Mouse (Mus musculus): ENCODE measurements at regions not wholly inside any gene's neighbourhood (a gene's known extent, or its start where the extent isn't known, plus 50 kb on each side); places are given as distances from the start of the nearest gene placed in this dataset.
"Not testable (repeated sequence)": the region's sequence is repeated elsewhere in the genome, so short reads cannot be mapped to it uniquely, and the experiment has no call there.

- Histone ChIP-seq H3K27me3 (replicated peaks; ENCODE audit: insufficient read depth, low read length) (no peaks in the 10 kb centered on the region), H3K4me2 (replicated peaks; ENCODE audit: low read depth, low read length) (no peak overlapping the region), H3K9me3 (ENCODE audit: low read length) (no peaks in the 10 kb centered on the region), H3K27ac (ENCODE audit: low read length) (no peak overlapping the region), H3K4me1 (ENCODE audit: insufficient read depth, low read depth, low read length) (no peaks in the 10 kb centered on the region), H3K4me3 (ENCODE audit: low read depth, low read length) (no peak overlapping the region), H3K36me3 (ENCODE audit: insufficient read depth, low read length) (no peaks in the 10 kb centered on the region), H3K9ac (replicated peaks; ENCODE audit: low read depth) (no peak overlapping the region)
- TF ChIP-seq CTCF (IDR thresholded peaks at IDR 0.05) (no peak), EP300 (IDR thresholded peaks at IDR 0.05) (no peak)
- no peak for DNase-seq (ENCODE audit: low spot score)
- ATAC-seq = no peak
These were observed 286.0 kb upstream of the Pcdh17 start for GRCm38 (mm10) chr14:84157412-84157811.

- ATAC-seq = no peak
- Histone ChIP-seq H3K9ac (replicated peaks; ENCODE audit: low read depth) (no peak overlapping the region), H3K9me3 (ENCODE audit: low read length) (no peaks in the 10 kb centered on the region), H3K27ac (ENCODE audit: low read length) (no peak overlapping the region), H3K36me3 (ENCODE audit: insufficient read depth, low read length) (no peaks in the 10 kb centered on the region), H3K27me3 (replicated peaks; ENCODE audit: insufficient read depth, low read length) (no peaks in the 10 kb centered on the region), H3K4me1 (ENCODE audit: insufficient read depth, low read depth, low read length) (no peaks in the 10 kb centered on the region), H3K4me3 (ENCODE audit: low read depth, low read length) (no peak overlapping the region), H3K4me2 (replicated peaks; ENCODE audit: low read depth, low read length) (no peak overlapping the region)
- WGBS = 80% methylated on average over 4 of the region's 4 CpGs
- DNase-seq (ENCODE audit: low spot score) = no peak
- TF ChIP-seq EP300 (IDR thresholded peaks at IDR 0.05) (no peak), CTCF (IDR thresholded peaks at IDR 0.05) (no peak)
These were observed 267.9 kb upstream of the Pcdh17 start for GRCm38 (mm10) chr14:84175446-84175845.

- TF ChIP-seq CTCF (IDR thresholded peaks at IDR 0.05) = no peak
- TF ChIP-seq EP300 (IDR thresholded peaks at IDR 0.05) = no peak
- no peaks in the 10 kb centered on the region for H3K27me3 ChIP-seq (replicated peaks; ENCODE audit: insufficient read depth, low read length)
- H3K9me3 ChIP-seq (ENCODE audit: low read length) = no peaks in the 10 kb centered on the region
- ATAC-seq (no peak), DNase-seq (ENCODE audit: low spot score) (no peak)
- no peak overlapping the region for H3K9ac ChIP-seq (replicated peaks; ENCODE audit: low read depth)
- no peak overlapping the region for H3K4me2 ChIP-seq (replicated peaks; ENCODE audit: low read depth, low read length)
- no peaks in the 10 kb centered on the region for H3K36me3 ChIP-seq (ENCODE audit: insufficient read depth, low read length)
- H3K4me1 ChIP-seq (ENCODE audit: insufficient read depth, low read depth, low read length) = no peaks in the 10 kb centered on the region
- no peak overlapping the region for H3K4me3 ChIP-seq (ENCODE audit: low read depth, low read length)
- 74% methylated on average over 1 of the region's 1 CpGs for WGBS
- no peak overlapping the region for H3K27ac ChIP-seq (ENCODE audit: low read length)
These were observed 232.4 kb upstream of the Pcdh17 start for GRCm38 (mm10) chr14:84210949-84211348.

GRCm38 (mm10) chr14:84222996-84223395 is 220.4 kb upstream of the Pcdh17 start:
- ATAC-seq = no peak
- WGBS = 42% methylated on average over 1 of the region's 1 CpGs

GRCm38 (mm10) chr14:84223924-84224323 is 219.4 kb upstream of the Pcdh17 start:
- Histone ChIP-seq H3K9me3 (ENCODE audit: low read length) (no peaks in the 10 kb centered on the region), H3K36me3 (ENCODE audit: insufficient read depth, low read length) (no peaks in the 10 kb centered on the region), H3K27me3 (replicated peaks; ENCODE audit: insufficient read depth, low read length) (no peaks in the 10 kb centered on the region), H3K4me2 (replicated peaks; ENCODE audit: low read depth, low read length) (no peak overlapping the region), H3K27ac (ENCODE audit: low read length) (no peak overlapping the region), H3K9ac (replicated peaks; ENCODE audit: low read depth) (no peak overlapping the region), H3K4me3 (ENCODE audit: low read depth, low read length) (no peak overlapping the region), H3K4me1 (ENCODE audit: insufficient read depth, low read depth, low read length) (no peaks in the 10 kb centered on the region)
- DNase-seq (ENCODE audit: low spot score) = no peak
- WGBS = 70% methylated on average over 2 of the region's 2 CpGs
- ATAC-seq = no peak
- TF ChIP-seq CTCF (IDR thresholded peaks at IDR 0.05) (no peak), EP300 (IDR thresholded peaks at IDR 0.05) (no peak)

More at GRCm38 (mm10) chr14:84222996-84223395, 220.4 kb upstream of the Pcdh17 start:
- Histone ChIP-seq H3K4me3 (ENCODE audit: low read depth, low read length) (no peak overlapping the region), H3K4me1 (ENCODE audit: insufficient read depth, low read depth, low read length) (no peaks in the 10 kb centered on the region), H3K27ac (ENCODE audit: low read length) (no peak overlapping the region), H3K36me3 (ENCODE audit: insufficient read depth, low read length) (no peaks in the 10 kb centered on the region), H3K4me2 (replicated peaks; ENCODE audit: low read depth, low read length) (no peak overlapping the region), H3K9ac (replicated peaks; ENCODE audit: low read depth) (no peak overlapping the region), H3K9me3 (ENCODE audit: low read length) (no peaks in the 10 kb centered on the region), H3K27me3 (replicated peaks; ENCODE audit: insufficient read depth, low read length) (no peaks in the 10 kb centered on the region)
- TF ChIP-seq CTCF (IDR thresholded peaks at IDR 0.05) = no peak
- no peak for DNase-seq (ENCODE audit: low spot score)

- H3K27me3 ChIP-seq (replicated peaks; ENCODE audit: insufficient read depth, low read length); H3K36me3 ChIP-seq (ENCODE audit: insufficient read depth, low read length); H3K27ac ChIP-seq (ENCODE audit: low read length); H3K9me3 ChIP-seq (ENCODE audit: low read length); H3K4me2 ChIP-seq (replicated peaks; ENCODE audit: low read depth, low read length); H3K4me1 ChIP-seq (ENCODE audit: insufficient read depth, low read depth, low read length); H3K4me3 ChIP-seq (ENCODE audit: low read depth, low read length); DNase-seq (ENCODE audit: low spot score); ATAC-seq; H3K9ac ChIP-seq (replicated peaks; ENCODE audit: low read depth): not testable (repeated sequence)
- WGBS = 71% methylated on average over 1 of the region's 1 CpGs
These were observed 195.4 kb upstream of the Pcdh17 start for GRCm38 (mm10) chr14:84248006-84248405.

GRCm38 (mm10) chr14:84252583-84252982 is 190.8 kb upstream of the Pcdh17 start:
- H3K4me2 ChIP-seq (replicated peaks; ENCODE audit: low read depth, low read length) = no peak overlapping the region
- DNase-seq (ENCODE audit: low spot score) = no peak
- TF ChIP-seq EP300 (IDR thresholded peaks at IDR 0.05) = no peak
- no peak for TF ChIP-seq CTCF (IDR thresholded peaks at IDR 0.05)
- no peaks in the 10 kb centered on the region for H3K4me1 ChIP-seq (ENCODE audit: insufficient read depth, low read depth, low read length)
- no peaks in the 10 kb centered on the region for H3K27me3 ChIP-seq (replicated peaks; ENCODE audit: insufficient read depth, low read length)
- no peak overlapping the region for H3K4me3 ChIP-seq (ENCODE audit: low read depth, low read length)
- WGBS = 65% methylated on average over 2 of the region's 2 CpGs
- H3K27ac ChIP-seq (ENCODE audit: low read length) = no peak overlapping the region
- ATAC-seq = no peak
- H3K36me3 ChIP-seq (ENCODE audit: insufficient read depth, low read length) = no peaks in the 10 kb centered on the region
- H3K9ac ChIP-seq (replicated peaks; ENCODE audit: low read depth) = no peak overlapping the region
- no peaks in the 10 kb centered on the region for H3K9me3 ChIP-seq (ENCODE audit: low read length)
